Mouse (Mus musculus): ENCODE measurements at regions not wholly inside any gene's neighbourhood (a gene's known extent, or its start where the extent isn't known, plus 50 kb on each side); places are given as distances from the start of the nearest gene placed in this dataset.

GRCm38 (mm10) chr9:111746151-111746550 lies 56.0 kb upstream of the Stac start:
- TF ChIP-seq MAFK (IDR thresholded peaks at IDR 0.05; ENCODE audit: insufficient read depth, low read depth, low read length) (no peak), ZC3H11A (IDR thresholded peaks at IDR 0.05; ENCODE audit: borderline replicate concordance, low read depth, low read length) (no peak), CHD2 (IDR thresholded peaks at IDR 0.05; ENCODE audit: low read depth, low read length) (no peak), ZNF384 (IDR thresholded peaks at IDR 0.05; ENCODE audit: low read depth, low read length) (no peak), HCFC1 (IDR thresholded peaks at IDR 0.05; ENCODE audit: borderline replicate concordance, insufficient read depth, low read length) (no peak)

Data from ES-E14 (cell line).